Mouse (Mus musculus): ENCODE measurements around the gene Cyp27a1.

Gene Cyp27a1

GRCm38 (mm10) chr1:74713099-74713858 is at the start of gene Cyp27a1:
Cyp27a1 (plus strand) TSS chr1:74713574.
- DNase-seq (ENCODE audit: low spot score in 2 of 2) = peak in 1 of 2 experiments; percentile 6

GRCm38 (mm10) chr1:74665153-74665552 is 48.2 kb upstream of the Cyp27a1 start:
- no peak for DNase-seq (ENCODE audit: low spot score in 2 of 2)

- DNase-seq (ENCODE audit: low spot score in 2 of 2) = no peak
Observed at GRCm38 (mm10) chr1:74668371-74668770, 45.0 kb upstream of the Cyp27a1 start.

GRCm38 (mm10) chr1:74672731-74673130 is 40.6 kb upstream of the Cyp27a1 start:
- no peak for DNase-seq (ENCODE audit: low spot score in 2 of 2)

- DNase-seq (ENCODE audit: low spot score in 2 of 2) = no peak
Observed at GRCm38 (mm10) chr1:74676863-74677262, 36.5 kb upstream of the Cyp27a1 start.

GRCm38 (mm10) chr1:74677843-74678242 is 35.5 kb upstream of the Cyp27a1 start:
- DNase-seq (ENCODE audit: low spot score in 2 of 2) = no peak

- DNase-seq (ENCODE audit: low spot score in 2 of 2) = no peak
Observed at GRCm38 (mm10) chr1:74687131-74687530, 26.2 kb upstream of the Cyp27a1 start.

GRCm38 (mm10) chr1:74693891-74694583 is 19.3 kb upstream of the Cyp27a1 start:
- DNase-seq (ENCODE audit: low spot score in 2 of 2) = no peak

- no peak for DNase-seq (ENCODE audit: low spot score in 2 of 2)
Observed at GRCm38 (mm10) chr1:74695836-74696235, 17.5 kb upstream of the Cyp27a1 start.

- no peak for DNase-seq (ENCODE audit: low spot score in 2 of 2)
Observed at GRCm38 (mm10) chr1:74697416-74697815, 16.0 kb upstream of the Cyp27a1 start.

- no peak for DNase-seq (ENCODE audit: low spot score in 2 of 2)
Observed at GRCm38 (mm10) chr1:74698353-74698752, 15.0 kb upstream of the Cyp27a1 start.

GRCm38 (mm10) chr1:74698791-74699190 is 14.6 kb upstream of the Cyp27a1 start:
- DNase-seq (ENCODE audit: low spot score in 2 of 2) = no peak

- peak in 1 of 2 experiments; percentile 2 for DNase-seq (ENCODE audit: low spot score in 2 of 2)
Observed at GRCm38 (mm10) chr1:74702142-74702553, 11.2 kb upstream of the Cyp27a1 start.

- DNase-seq (ENCODE audit: low spot score in 2 of 2) = no peak
Observed at GRCm38 (mm10) chr1:74704156-74704555, 9.2 kb upstream of the Cyp27a1 start.

GRCm38 (mm10) chr1:74705016-74705415 is 8.4 kb upstream of the Cyp27a1 start:
- no peak for DNase-seq (ENCODE audit: low spot score in 2 of 2)

GRCm38 (mm10) chr1:74709566-74709965 is 3.8 kb upstream of the Cyp27a1 start:
- DNase-seq (ENCODE audit: low spot score in 2 of 2) = no peak

GRCm38 (mm10) chr1:74712046-74712445 is 1.3 kb upstream of the Cyp27a1 start:
- no peak for DNase-seq (ENCODE audit: low spot score in 2 of 2)

- DNase-seq (ENCODE audit: low spot score in 2 of 2) = peak in 1 of 2 experiments; percentile 13
Observed at GRCm38 (mm10) chr1:74712461-74713098, 794 bp upstream of the Cyp27a1 start.

- no peak for DNase-seq (ENCODE audit: low spot score in 2 of 2)
Observed at GRCm38 (mm10) chr1:74713859-74714730, 721 bp downstream of the Cyp27a1 start.

GRCm38 (mm10) chr1:74714967-74715366 is 1.6 kb downstream of the Cyp27a1 start:
- DNase-seq (ENCODE audit: low spot score in 2 of 2) = no peak

GRCm38 (mm10) chr1:74715468-74715867 is 2.1 kb downstream of the Cyp27a1 start:
- DNase-seq (ENCODE audit: low spot score in 2 of 2) = no peak

GRCm38 (mm10) chr1:74715886-74716285 is 2.5 kb downstream of the Cyp27a1 start:
- DNase-seq (ENCODE audit: low spot score in 2 of 2) = no peak
